Mouse (Mus musculus) thymus, postnatal 36 days (tissue): ENCODE results near the gene Mchr1.
"Not testable (repeated sequence)": the region's sequence is repeated elsewhere in the genome, so short reads cannot be mapped to it uniquely, and the experiment has no call there.

Experiments used
- DNase-seq, 2 experiments: peaks; one replicate each; pipeline ENCODE4 v3.0.0; 2022; ENCODE audit warnings: mixed read lengths in 2 of 2

Gene Mchr1

GRCm38 (mm10) chr15:81235086-81235920 lies at the start of gene Mchr1:
TSS of gene Mchr1 (plus strand) at chr15:81235499.
- no peak for DNase-seq

DNA sequence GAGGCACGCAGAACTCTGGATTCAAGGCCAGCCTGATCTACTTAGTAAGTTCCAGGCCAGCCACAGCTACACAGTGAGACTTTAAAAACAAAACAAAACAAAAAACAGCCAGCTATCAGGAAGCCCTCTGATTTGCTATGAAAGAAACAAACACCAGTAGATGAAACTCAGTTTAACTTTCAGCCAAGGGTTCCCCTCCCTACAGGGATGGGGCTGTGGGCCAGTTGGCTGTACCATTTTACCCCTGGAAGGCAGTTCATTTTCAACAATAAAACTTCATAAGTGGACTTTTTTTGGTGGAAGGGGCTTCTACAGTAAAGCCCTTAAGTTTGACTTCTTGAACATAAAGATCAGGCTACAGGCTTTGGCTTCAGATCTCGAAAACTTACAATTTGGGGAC lies 46.2 kb upstream of the Mchr1 start:
- DNase-seq = no peak

GRCm38 (mm10) chr15:81190011-81190629 lies 45.2 kb upstream of the Mchr1 start:
- no peak for DNase-seq

- peak; percentile 99 to 100 for DNase-seq
Measured at GRCm38 (mm10) chr15:81190630-81191178, 44.6 kb upstream of the Mchr1 start, which contains the start of gene Mrtfa. TSS of gene Mrtfa (minus strand) at chr15:81190757.

DNA sequence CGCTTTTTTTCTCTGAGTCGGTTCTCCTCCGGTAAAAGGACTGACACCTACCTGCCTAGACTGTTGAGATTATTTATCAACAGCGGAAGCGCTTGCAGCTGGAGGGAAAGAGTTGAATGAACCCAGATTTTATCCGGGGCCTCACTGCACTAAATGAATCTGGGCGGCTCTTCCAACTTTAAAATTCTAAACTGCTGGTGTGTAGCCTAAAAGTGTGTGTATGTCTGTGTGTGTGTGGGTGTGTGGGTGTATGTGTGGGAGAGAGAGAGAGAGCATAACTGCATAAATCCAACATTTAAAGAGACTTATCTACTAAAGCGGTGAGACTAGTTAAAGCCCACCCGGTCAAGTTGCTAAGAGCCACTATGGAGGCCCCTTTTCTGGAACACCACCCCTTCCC lies 44.0 kb upstream of the Mchr1 start:
- no peak for DNase-seq

DNA sequence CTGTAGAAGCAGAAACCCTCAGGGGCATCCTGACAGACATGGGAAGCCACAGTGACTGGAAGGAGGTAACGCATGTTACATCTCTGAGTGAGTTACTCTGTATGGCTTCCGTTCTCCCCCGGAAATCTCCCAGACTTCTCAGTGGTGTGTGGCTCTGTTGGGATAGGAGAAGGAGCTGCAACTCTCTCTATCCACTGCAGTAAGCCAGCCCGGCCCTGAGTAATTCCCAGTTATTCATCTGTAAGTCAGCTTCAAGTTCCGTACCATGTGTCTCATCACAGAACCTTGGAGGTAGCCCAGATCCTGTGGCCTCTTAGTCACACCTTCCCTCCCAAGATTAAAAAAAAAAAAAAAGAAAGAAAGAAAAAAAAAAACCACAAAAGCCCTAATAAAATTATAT lies 43.0 kb upstream of the Mchr1 start:
- no peak for DNase-seq

DNA sequence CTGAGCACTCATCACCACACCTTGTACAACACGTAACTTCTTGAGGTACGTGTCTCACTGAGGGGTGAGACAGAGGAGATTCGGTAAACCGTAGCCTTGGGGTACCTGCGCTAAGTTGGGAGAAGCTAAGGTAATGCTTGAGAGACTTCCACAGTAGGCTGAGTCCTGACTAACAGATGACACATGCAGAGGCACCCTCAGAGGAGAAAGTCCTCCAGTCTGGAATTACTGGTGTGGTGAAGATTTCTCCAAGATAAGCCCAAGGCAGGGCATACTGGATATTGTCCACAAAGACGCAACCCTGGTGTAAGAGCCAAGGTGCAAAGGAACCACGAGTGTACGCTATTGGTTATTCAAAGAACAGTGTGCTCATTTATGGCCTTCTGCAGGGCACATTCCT lies 42.4 kb upstream of the Mchr1 start:
- DNase-seq = no peak

DNA sequence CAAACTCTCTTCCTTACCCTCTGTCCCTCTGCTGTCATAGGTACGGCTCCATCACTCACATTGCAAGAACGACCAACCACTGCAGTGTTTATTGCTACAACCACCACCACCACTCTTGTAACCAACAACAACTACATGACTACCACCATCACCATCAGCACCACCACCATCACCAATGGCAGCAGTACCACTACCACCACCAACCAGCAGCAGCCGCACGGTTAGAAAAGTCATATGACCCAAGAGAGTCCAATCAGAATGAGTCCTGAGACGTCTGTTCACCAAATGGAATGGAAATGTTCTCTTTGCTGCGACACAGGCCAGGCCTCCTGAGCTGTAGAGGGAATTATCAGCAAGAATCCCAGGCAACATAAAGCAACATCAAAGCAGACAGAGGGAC lies 40.5 kb upstream of the Mchr1 start:
- no peak for DNase-seq

GRCm38 (mm10) chr15:81195447-81195846 lies 39.9 kb upstream of the Mchr1 start:
- no peak for DNase-seq

- no peak for DNase-seq
Measured at GRCm38 (mm10) chr15:81197197-81197596, 38.1 kb upstream of the Mchr1 start.

DNA sequence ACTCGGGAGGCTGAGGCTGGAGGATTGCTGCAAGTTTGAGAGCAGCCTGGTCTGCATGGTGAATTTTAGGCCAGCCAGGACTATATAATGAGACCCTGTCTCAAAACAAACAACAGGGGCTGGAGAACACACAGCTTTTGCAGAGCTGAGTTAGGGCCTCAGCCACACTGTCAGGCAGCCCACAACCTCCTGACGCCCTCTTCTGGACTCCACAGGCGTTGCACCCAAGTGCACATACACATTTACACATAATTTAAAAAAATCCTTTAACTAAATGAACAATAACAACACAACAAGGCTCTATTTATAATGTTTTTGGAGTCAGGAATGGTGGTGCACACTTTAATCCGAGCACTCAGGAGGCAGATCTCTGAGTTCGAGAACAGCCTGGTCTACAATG lies 36.9 kb upstream of the Mchr1 start:
- no peak for DNase-seq

- peak in 1 of 2 experiments; percentile 50 for DNase-seq
Measured at GRCm38 (mm10) chr15:81199372-81199959, 35.8 kb upstream of the Mchr1 start.

GRCm38 (mm10) chr15:81202462-81202861 lies 32.8 kb upstream of the Mchr1 start:
- no peak for DNase-seq

DNA sequence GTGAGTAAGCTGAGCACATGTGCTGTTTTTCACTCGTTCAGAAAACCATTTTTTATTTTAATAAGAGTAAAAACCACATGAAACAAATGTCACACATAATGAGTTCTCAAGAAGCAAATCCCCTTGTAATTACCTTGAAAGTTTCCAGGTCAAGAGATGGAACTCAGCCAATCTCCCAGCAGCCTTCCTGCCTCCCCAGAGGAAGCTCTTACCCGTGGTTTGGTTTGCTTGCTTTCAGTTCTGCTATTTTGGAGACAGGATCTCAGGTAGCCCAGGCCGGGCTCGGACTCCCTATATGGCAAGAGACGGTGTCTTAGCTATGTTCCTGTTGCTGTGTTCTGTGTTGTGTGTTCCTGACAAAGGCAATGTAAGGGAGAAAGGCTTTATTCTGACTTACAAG lies 24.8 kb upstream of the Mchr1 start:
- no peak for DNase-seq

DNA sequence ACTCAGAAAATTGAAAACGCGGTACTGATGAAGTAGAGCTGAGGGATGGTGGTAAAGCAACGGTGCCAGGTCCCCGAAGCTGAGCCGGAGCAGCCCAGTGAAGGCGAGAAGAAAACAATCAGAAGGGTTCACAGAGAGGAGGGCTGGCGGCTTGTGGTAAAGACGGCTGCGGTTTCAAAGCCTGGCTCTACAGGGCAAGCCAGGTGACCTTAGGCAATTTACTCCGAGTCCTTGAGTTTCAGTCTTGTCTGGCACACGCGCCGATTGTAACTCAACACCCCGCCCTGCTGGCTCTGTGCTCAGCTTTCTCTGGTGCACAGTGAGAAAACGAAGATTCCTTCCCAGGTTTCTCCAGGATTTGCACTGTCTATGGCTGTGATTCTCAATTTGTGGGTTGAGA lies 22.3 kb upstream of the Mchr1 start:
- DNase-seq = no peak

GRCm38 (mm10) chr15:81216906-81217653 lies 18.2 kb upstream of the Mchr1 start:
- DNase-seq = no peak

GRCm38 (mm10) chr15:81219054-81219453 lies 16.2 kb upstream of the Mchr1 start:
- no peak for DNase-seq

- not testable (repeated sequence) for DNase-seq
Measured at GRCm38 (mm10) chr15:81220051-81220450, 15.2 kb upstream of the Mchr1 start.

DNA sequence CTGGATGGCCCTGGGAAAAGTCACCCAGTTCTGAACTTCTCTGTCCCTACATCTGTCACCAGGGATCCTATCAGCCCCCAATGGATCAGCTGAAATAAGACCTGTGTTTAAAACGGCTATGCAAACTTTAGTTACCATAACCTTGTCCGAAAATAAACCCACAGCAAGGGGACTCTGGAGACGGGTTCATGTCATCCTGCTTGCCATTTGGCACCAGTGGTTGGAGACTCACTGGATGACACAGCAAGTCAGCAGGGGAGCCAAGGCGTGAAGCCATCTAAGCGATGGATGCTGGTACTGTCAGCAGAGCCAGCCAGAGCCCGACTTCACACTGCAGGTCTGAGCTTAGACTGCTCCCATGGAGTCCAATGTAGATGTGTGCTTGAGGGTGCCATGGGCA lies 13.9 kb upstream of the Mchr1 start:
- DNase-seq = no peak

GRCm38 (mm10) chr15:81225016-81225415 lies 10.3 kb upstream of the Mchr1 start:
- DNase-seq = no peak

DNA sequence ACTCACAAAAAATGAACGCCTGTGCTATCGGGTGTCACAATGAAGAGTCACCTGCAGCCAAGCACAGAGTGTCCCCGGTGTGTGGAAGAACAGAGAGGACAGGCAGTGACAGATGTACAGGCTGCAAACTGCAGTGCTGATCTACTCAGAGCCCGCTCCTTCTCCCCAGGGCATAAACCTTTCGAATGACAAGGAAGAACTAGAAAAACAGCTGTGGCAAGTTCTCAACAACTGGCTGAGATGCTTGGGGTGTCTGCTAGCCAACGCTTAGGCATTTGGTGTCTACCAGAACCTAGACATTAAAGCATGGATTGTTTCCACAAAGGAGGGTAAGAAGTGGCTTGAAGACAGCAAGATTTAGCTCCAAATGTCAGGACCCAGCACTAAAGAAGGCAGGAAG lies 9.6 kb upstream of the Mchr1 start:
- DNase-seq = no peak

DNA sequence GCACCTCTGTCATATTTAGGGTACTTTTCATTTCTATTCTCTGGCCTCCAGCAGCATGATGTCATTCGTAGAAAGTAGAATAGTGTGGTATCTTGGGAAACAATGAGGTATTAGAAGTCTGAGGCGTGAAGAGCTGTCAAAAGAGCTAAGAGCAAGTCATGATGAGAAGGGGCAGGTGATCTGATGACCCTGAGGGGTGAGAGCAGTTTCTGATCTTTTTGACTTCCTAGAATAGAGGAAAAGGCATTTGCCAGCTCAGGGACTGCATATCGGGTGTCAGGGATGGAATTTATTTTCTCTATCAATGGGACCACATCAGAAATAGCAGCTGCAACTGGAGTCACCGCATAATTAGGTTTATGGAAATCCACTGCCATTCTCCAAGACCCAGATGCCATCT lies 8.5 kb upstream of the Mchr1 start:
- DNase-seq = no peak

- no peak for DNase-seq
Measured at GRCm38 (mm10) chr15:81227275-81227674, 8.0 kb upstream of the Mchr1 start.
